Comparison of ENCODE assay signal across 8 mouse cellular contexts in the genomic region with DNA sequence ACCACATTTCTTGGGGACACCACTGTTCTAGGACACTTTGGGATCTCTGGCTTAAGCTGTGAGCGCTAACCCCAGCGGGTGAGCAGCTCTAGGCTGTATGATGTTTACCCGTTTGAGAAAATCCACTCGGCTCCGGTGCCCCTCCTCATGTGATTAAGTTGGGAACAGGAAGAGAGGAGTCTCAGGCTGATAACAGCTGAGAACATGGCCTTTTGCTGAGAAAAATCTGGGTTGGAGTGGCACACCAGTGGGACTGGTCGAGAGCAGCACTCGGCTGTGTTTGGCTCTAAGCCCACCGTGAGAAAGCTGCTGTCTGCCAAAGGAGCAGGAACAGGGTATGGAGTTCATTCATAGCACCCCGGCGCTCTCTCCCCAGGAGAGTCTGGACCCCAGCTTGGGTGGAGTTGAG. TPM values are rescaled to one million over a fixed set of nuclear protein-coding genes. Genes with fewer than 3 reads are reported as not detected.
DNase-seq lines count a peak whose midpoint lies in the region; ATAC-seq lines count a peak whose summit lies in the region.

No protein-coding gene starts in this region.

- H3K4me2 ChIP-seq in lung, embryonic 15.5 days = peak overlapping the region; percentile 99
- peak overlapping the region; percentile 100; the same call in 1 of the 2 replicates for H3K4me2 ChIP-seq in embryonic facial prominence, embryonic 11.5 days (ENCODE audit: low read depth, low read length)
- H3K4me2 ChIP-seq in hindbrain, embryonic 14.5 days (replicated peaks) = peak overlapping the region; percentile 96
- peak overlapping the region; percentile 96 for H3K4me2 ChIP-seq in midbrain, embryonic 15.5 days

- H3K27me3 ChIP-seq in lung, embryonic 15.5 days = peaks cover 29% of the 10 kb centered on the region
- H3K27me3 ChIP-seq in embryonic facial prominence, embryonic 11.5 days (ENCODE audit: control insufficient read depth, insufficient read depth, low read length) = peaks cover 26% of the 10 kb centered on the region
- peaks cover 24% of the 10 kb centered on the region for H3K27me3 ChIP-seq in hindbrain, embryonic 14.5 days (ENCODE audit: control insufficient read depth, insufficient read depth, low read length)
- H3K27me3 ChIP-seq in midbrain, embryonic 15.5 days (replicated peaks) = peaks cover 16% of the 10 kb centered on the region

- H3K9me3 ChIP-seq in lung, embryonic 15.5 days = no peaks in the 10 kb centered on the region
- H3K9me3 ChIP-seq in embryonic facial prominence, embryonic 11.5 days (replicated peaks; ENCODE audit: control insufficient read depth, low read length) = no peaks in the 10 kb centered on the region
- no peaks in the 10 kb centered on the region for H3K9me3 ChIP-seq in hindbrain, embryonic 14.5 days (ENCODE audit: control insufficient read depth, low read length)
- no peaks in the 10 kb centered on the region for H3K9me3 ChIP-seq in midbrain, embryonic 15.5 days

- no peak for ATAC-seq in lung, embryonic 15.5 days (ENCODE audit: borderline replicate concordance, extremely low read depth, low FRiP score, low TSS enrichment)
- ATAC-seq in embryonic facial prominence, embryonic 11.5 days (replicated peaks; ENCODE audit: insufficient number of reproducible peaks, low FRiP score, low TSS enrichment, low read depth) = no peak
- ATAC-seq in hindbrain, embryonic 14.5 days (ENCODE audit: low FRiP score) = no peak
- ATAC-seq in midbrain, embryonic 15.5 days (replicated peaks) = no peak
- ATAC-seq in inflammation-experienced regulatory T-cells, adult 6 months = no peak

- peaks cover 26% of the 10 kb centered on the region for H3K4me1 ChIP-seq in lung, embryonic 15.5 days
- peaks cover 8% of the 10 kb centered on the region; the same call in 1 of the 2 replicates for H3K4me1 ChIP-seq in embryonic facial prominence, embryonic 11.5 days (ENCODE audit: control insufficient read depth, insufficient read depth, low read length)
- peaks cover 41% of the 10 kb centered on the region for H3K4me1 ChIP-seq in hindbrain, embryonic 14.5 days (replicated peaks; ENCODE audit: control insufficient read depth, insufficient read depth, low read length)
- H3K4me1 ChIP-seq in midbrain, embryonic 15.5 days = peaks cover 42% of the 10 kb centered on the region

- WGBS in lung, embryonic 15.5 days = 6% methylated on average over 10 of the region's 10 CpGs
- WGBS in embryonic facial prominence, embryonic 11.5 days = 10% methylated on average over 10 of the region's 10 CpGs
- 10% methylated on average over 10 of the region's 10 CpGs for WGBS in hindbrain, embryonic 14.5 days
- 7% methylated on average over 10 of the region's 10 CpGs for WGBS in midbrain, embryonic 15.5 days

- H3K9ac ChIP-seq in lung, embryonic 15.5 days = 0 out of 2 replicates have a peak overlapping the region, but pooled peaks have one; percentile 72
- H3K9ac ChIP-seq in embryonic facial prominence, embryonic 11.5 days (replicated peaks; ENCODE audit: low read length) = peak overlapping the region; percentile 33
- peak overlapping the region; percentile 86 for H3K9ac ChIP-seq in hindbrain, embryonic 14.5 days
- H3K9ac ChIP-seq in midbrain, embryonic 15.5 days = peak overlapping the region; percentile 85

- DNase-seq in lung, postnatal 14 days = no peak
- no peak for DNase-seq in embryonic facial prominence, embryonic 11.5 days (ENCODE audit: low spot score)
- no peak for DNase-seq in hindbrain, embryonic 14.5 days (ENCODE audit: low spot score)
- no peak for DNase-seq in urinary bladder, postnatal 10 days (ENCODE audit: low spot score)
- DNase-seq in layer of hippocampus, adult 9-10 months (ENCODE audit: low spot score) = no peak

- peak overlapping the region; percentile 81 for H3K4me3 ChIP-seq in lung, embryonic 15.5 days
- peak overlapping the region; percentile 88 for H3K4me3 ChIP-seq in embryonic facial prominence, embryonic 11.5 days (ENCODE audit: low read depth, low read length)
- peak overlapping the region; percentile 90 for H3K4me3 ChIP-seq in hindbrain, embryonic 14.5 days (replicated peaks; ENCODE audit: low read length)
- H3K4me3 ChIP-seq in midbrain, embryonic 15.5 days = peak overlapping the region; percentile 94

- H3K27ac ChIP-seq in lung, embryonic 15.5 days = no peak overlapping the region
- H3K27ac ChIP-seq in embryonic facial prominence, embryonic 11.5 days (replicated peaks; ENCODE audit: low read depth, low read length) = no peak overlapping the region
- no peak overlapping the region for H3K27ac ChIP-seq in hindbrain, embryonic 14.5 days
- H3K27ac ChIP-seq in midbrain, embryonic 15.5 days = no peak overlapping the region

- H3K36me3 ChIP-seq in lung, embryonic 15.5 days = no peaks in the 10 kb centered on the region
- no peaks in the 10 kb centered on the region for H3K36me3 ChIP-seq in embryonic facial prominence, embryonic 11.5 days (replicated peaks; ENCODE audit: control insufficient read depth, insufficient read depth, low read depth, low read length)
- H3K36me3 ChIP-seq in hindbrain, embryonic 14.5 days (replicated peaks; ENCODE audit: control insufficient read depth, insufficient read depth) = no peaks in the 10 kb centered on the region
- H3K36me3 ChIP-seq in midbrain, embryonic 15.5 days (replicated peaks) = no peaks in the 10 kb centered on the region

RNA-seq across cellular contexts. Expression of a gene that starts 3.2 kb away (rescaled TPM):
- 3.6 and 4.3 TPM in 2 replicates for polyA plus RNA-seq in lung, embryonic 15.5 days (2015; fragmentation: Nextera tagmentation; extraction: Ambion mirVana)
- polyA plus RNA-seq in embryonic facial prominence, embryonic 11.5 days (2014; fragmentation: Nextera tagmentation; extraction: Ambion mirVana) = 1.1 and 1.2 TPM in 2 replicates
- 2.0 and 2.7 TPM in 2 replicates for polyA plus RNA-seq in hindbrain, embryonic 14.5 days (2014; fragmentation: Nextera tagmentation; extraction: Ambion mirVana)
- 8.4 and 8.8 TPM in 2 replicates for polyA plus RNA-seq in midbrain, embryonic 15.5 days (2015; fragmentation: Nextera tagmentation; extraction: Ambion mirVana)
- polyA plus RNA-seq in inflammation-experienced regulatory T-cells, adult 6 months (2017; shearing (Covaris generic)) = 1 to 10 TPM; 2.2 to 4.6 (median 4.6) TPM

RNA-seq across cellular contexts. Expression of a gene that starts 23.0 kb away (rescaled TPM):
- polyA plus RNA-seq in lung, embryonic 15.5 days (2015; fragmentation: Nextera tagmentation; extraction: Ambion mirVana) = 31.7 and 35.2 TPM in 2 replicates
- polyA plus RNA-seq in embryonic facial prominence, embryonic 11.5 days (2014; fragmentation: Nextera tagmentation; extraction: Ambion mirVana) = 31.8 and 32.0 TPM in 2 replicates
- polyA plus RNA-seq in hindbrain, embryonic 14.5 days (2014; fragmentation: Nextera tagmentation; extraction: Ambion mirVana) = 7.7 and 8.7 TPM in 2 replicates
- 4.7 and 6.0 TPM in 2 replicates for polyA plus RNA-seq in midbrain, embryonic 15.5 days (2015; fragmentation: Nextera tagmentation; extraction: Ambion mirVana)
- polyA plus RNA-seq in inflammation-experienced regulatory T-cells, adult 6 months (2017; shearing (Covaris generic)) = 1 to 10 TPM; 1.1 to 1.6 (median 1.5) TPM

RNA-seq across cellular contexts. Expression of a gene that starts 41.6 kb away (rescaled TPM):
- polyA plus RNA-seq in lung, embryonic 15.5 days (2015; fragmentation: Nextera tagmentation; extraction: Ambion mirVana) = 76.1 and 86.2 TPM in 2 replicates
- 53.7 and 62.2 TPM in 2 replicates for polyA plus RNA-seq in embryonic facial prominence, embryonic 11.5 days (2014; fragmentation: Nextera tagmentation; extraction: Ambion mirVana)
- polyA plus RNA-seq in hindbrain, embryonic 14.5 days (2014; fragmentation: Nextera tagmentation; extraction: Ambion mirVana) = 36.4 and 38.1 TPM in 2 replicates
- 43.0 and 50.4 TPM in 2 replicates for polyA plus RNA-seq in midbrain, embryonic 15.5 days (2015; fragmentation: Nextera tagmentation; extraction: Ambion mirVana)
- polyA plus RNA-seq in inflammation-experienced regulatory T-cells, adult 6 months (2017; shearing (Covaris generic)) = 10 to 100 TPM; 33.1 to 71.6 (median 60.8) TPM

Comparison
In these comparisons a context has a peak if more than half of its experiments do, and no peak if none do; other contexts are left out.
1. H3K9ac ChIP-seq: peak in every context shown above with its lines; median percentile 86 in hindbrain, embryonic 14.5 days; 85 in midbrain, embryonic 15.5 days; 72 in lung, embryonic 15.5 days; 33 in embryonic facial prominence, embryonic 11.5 days.